Mouse (Mus musculus): ENCODE data around the gene Gemin4. TPM values are rescaled to one million over a fixed set of nuclear protein-coding genes. Genes with fewer than 3 reads are reported as not detected.
"Not testable (repeated sequence)": the region's sequence is repeated elsewhere in the genome, so short reads cannot be mapped to it uniquely, and the experiment has no call there.

Gemin4 gene
- total RNA-seq, 2 experiments from 2014 or later: 5.1 to 8.9 TPM

- no peak for DNase-seq (ENCODE audit: low spot score in 2 of 2)
Measured at GRCm38 (mm10) chr11:76216681-76217389, 629 bp downstream of the Gemin4 start.

DNA sequence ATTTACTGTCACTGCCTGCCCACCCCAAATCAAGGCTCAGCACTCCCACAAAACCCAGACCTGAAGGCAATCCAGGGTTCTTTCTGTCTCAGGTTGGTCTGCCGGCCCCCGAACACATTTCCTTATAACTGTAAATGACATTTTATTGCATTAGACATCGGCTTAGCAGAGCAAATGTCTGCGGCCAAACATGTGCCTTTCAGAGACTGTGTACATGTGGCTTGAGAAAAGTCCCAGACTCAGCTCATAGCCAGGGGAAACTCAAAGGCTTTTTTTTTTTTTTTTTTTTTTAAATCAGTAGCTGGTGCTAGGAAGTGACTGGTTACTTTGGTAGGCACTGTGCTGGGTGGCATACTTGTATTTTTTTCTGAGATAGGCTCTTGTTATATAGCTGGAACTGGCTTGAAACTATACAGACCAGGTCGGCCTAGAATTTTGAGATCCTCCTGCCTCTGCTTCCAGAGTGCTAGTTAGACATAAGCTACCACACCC is 1.4 kb downstream of the Gemin4 start:
- no peak for DNase-seq (ENCODE audit: low spot score in 2 of 2)

GRCm38 (mm10) chr11:76215011-76215410 is 2.5 kb downstream of the Gemin4 start:
- no peak for DNase-seq (ENCODE audit: low spot score in 2 of 2)

GRCm38 (mm10) chr11:76213841-76214240 is 3.6 kb downstream of the Gemin4 start:
- DNase-seq (ENCODE audit: low spot score in 2 of 2): no peak

DNA sequence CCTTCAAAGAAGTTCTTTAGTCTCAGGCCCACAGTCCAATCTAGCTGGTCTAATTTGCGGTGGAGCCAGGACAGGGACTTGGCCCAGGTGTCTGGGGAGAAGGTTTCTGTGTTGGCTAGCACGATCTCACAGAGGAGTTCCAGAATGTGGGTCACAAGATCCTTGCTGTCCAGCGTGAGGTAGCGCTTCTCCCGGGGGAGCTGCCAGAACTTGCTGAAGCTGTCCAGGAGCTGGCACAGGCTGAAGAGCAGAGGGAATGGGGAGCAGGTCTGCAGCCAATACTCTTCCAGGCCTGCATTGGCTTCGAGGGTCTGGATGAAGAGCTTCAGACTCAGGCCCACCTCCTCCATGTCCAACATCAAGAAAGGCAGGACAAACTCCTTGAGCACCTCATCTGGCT is 5.9 kb downstream of the Gemin4 start:
- DNase-seq (ENCODE audit: low spot score in 2 of 2): not testable (repeated sequence)

GRCm38 (mm10) chr11:76210228-76210985 is 7.1 kb downstream of the Gemin4 start:
- DNase-seq (ENCODE audit: low spot score in 2 of 2): no peak

DNA sequence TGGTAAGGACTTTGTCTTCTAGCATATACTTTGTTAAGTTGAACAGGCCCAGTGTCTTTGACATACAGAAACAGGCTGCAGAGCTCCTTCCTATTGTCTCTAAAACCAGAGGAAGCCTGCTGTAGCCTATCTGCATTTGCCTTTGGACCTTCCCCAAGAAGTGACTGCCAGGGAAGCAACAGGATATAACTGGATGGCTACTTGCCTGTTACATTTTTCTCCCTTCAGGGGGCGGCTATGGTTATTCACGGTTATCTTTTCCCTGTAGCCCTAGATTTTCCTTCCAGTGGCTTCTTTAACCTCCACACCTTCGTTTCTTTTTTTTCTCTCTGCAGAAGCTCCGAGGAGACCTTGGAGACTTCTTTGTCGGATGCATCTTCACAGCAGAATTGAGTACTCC is 10.7 kb downstream of the Gemin4 start:
- no peak for DNase-seq (ENCODE audit: low spot score in 2 of 2)

GRCm38 (mm10) chr11:76201761-76202674 is 15.4 kb downstream of the Gemin4 start:
- DNase-seq (ENCODE audit: low spot score in 2 of 2): peak; percentile 86 to 90

- no peak for DNase-seq (ENCODE audit: low spot score in 2 of 2)
Measured at GRCm38 (mm10) chr11:76196977-76197469, 20.4 kb downstream of the Gemin4 start.

DNA sequence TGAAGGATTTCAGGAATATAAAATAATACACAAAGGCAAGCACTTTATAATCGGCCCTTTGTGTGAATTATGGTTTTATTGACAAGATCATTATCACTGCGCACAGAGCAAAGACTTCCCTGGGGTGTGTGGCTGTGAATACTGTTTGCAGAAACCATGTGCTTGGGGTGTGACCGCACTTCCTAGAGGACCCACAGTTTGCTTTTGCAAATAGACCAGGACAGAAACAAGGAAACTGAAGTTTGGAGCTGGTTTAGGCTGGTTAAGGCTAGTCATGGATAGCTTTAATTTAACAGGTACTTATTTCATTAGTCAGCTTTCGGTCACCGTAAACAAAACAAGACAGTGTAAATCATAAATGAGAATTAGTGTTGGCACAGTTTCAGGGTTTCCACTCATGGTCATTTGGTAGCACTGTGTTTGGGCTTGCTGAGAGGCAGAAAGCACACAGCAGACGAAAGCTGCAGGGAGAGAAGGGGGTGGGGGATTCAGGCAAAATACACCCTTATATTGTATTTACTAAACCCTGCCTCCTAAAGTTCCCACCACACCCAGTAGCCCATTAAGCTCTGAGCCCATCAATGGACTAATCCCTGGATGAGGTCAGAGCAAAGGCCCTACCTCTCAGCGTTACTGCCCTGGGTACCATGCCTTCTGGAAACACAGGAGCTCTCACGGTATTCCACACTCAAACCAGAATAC is 21.0 kb downstream of the Gemin4 start:
- DNase-seq (ENCODE audit: low spot score in 2 of 2): no peak

DNA sequence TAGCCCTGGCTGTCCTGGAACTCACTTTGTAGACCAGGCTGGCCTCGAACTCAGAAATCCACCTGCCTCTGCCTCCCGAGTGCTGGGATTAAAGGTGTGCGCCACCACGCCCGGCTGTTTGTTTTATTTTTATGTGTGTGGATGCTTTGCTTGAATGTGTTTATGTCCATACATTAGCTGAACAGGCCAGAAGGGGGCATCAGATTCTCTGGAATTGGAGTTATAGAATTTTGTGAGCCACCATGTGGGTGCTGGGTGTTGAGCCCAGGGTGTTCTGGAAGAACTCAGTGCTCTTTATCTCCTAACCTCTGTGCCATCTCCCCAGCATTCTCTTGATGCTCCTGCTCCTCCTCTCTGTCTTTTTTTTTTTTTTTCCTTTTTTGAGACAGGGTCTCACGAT is 30.6 kb downstream of the Gemin4 start:
- DNase-seq (ENCODE audit: low spot score in 2 of 2): no peak

DNA sequence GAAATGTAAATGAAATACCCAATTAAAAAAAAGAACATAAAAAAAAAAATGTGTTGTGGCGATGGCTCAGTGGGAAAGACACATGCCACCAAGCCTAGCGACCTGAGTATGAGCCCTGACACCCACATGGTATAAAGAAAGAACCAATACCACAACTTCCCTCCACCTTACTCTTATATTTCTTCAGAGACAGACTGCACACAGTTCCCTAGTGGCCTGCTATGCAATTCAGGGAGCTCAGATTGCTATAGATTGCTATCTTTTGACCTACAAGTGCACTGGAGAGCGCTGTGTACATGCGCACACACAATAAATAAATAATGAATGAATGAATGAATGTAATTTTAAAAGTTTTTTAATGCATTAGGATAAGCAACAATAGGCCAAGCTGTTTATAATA is 33.7 kb downstream of the Gemin4 start:
- DNase-seq (ENCODE audit: low spot score in 2 of 2): no peak

DNA sequence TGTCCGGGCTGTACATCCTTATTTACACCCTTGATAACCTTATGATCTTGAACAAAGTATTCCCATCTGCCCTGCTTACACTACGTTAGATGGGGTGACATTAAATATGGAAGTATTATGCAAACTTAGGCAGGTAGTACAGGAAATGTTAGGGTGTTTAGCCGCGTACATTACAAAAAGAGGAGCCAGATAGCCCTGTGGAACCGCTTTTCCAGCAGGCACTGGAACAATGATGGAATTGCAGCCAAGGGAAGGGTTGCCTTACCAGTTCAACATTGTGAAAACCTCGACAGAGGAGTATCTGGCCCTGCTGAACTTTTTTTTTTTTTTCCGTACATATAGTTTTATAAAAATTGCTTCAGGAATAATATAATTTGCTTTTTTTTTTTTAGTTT is 37.3 kb downstream of the Gemin4 start:
- no peak for DNase-seq (ENCODE audit: low spot score in 2 of 2)

- peak; percentile 80 to 88 for DNase-seq (ENCODE audit: low spot score in 2 of 2)
Measured at GRCm38 (mm10) chr11:76179495-76180145, 37.8 kb downstream of the Gemin4 start, which contains the start of the genes Vps53 and Fam57a. TSS of gene Vps53 (minus strand) at chr11:76179647. TSS of gene Fam57a (plus strand) at chr11:76179671.

DNA sequence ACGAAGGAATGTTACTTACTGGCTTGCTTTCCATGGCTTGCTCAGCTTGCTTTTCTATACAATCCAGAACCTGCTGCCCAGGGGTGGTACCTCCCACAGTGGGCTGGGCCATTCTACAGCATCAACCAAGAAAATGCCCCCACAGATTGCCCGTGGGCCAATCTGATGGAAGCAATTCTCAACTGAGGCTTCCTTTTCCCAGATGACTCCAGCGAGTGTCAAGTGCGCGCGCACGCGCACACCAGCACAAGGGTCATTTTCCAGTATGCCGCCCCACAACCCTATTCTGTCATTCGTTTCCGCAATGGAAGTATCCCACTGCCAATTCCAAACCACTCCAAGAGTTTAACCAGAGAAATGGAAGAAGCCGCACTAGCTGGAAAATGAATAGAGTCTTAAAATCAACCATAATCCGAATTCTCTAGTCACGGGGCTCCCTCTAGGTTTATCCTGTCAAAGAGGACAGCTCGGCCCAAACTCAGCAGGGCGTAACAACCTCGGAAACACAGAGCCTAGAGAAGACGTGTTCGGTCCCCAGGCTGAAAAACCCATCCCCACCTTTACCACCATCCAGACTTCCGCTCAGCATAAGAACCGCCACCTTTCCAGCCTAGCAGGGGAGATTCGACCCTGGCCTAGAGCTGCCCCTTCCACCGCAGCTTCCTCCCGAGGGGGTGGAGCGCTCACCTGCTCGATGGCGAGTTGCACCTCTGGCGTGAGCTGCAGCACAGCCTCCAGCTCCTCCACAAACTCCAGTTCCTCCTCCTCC is 38.6 kb downstream of the Gemin4 start:
- peak in 1 of 2 experiments; percentile 12 for DNase-seq (ENCODE audit: low spot score in 2 of 2)

DNA sequence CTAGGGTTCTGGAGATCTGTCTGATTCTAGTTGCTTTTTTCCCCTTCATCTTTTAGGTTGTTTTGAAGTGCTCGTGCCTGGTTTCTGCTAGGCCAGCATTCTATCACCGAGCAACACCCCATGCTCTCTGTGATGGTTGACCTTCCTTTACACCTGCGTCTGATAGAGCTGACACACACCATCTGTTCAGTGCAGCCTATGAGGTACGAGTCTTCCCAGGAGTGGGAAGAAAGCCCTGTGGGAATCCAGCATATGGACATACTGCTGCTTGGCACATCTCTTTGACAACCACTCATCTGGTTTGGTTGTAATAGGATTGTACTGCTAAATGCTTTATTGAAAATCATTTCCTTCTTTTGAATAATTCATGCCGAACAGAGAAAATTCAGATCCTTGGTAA is 47.3 kb downstream of the Gemin4 start:
- DNase-seq (ENCODE audit: low spot score in 2 of 2): no peak

DNA sequence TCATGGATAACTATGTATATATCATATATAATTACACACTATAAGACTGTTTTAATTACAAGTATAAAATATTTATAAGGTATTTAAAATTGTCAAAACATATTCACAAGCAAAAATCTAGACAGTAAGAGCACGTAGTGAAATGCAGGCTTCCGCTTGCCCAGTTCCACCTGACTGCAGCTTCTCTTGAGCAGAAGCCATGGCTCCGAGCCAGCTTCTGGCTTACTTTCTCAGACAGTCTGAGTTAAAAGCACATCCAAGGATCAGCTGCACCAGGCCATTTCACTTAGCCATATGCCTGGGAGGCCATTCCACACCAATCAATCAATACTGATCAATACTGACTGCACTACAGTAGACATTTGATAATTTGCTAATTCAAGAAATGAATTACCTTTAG is 48.5 kb downstream of the Gemin4 start:
- no peak for DNase-seq (ENCODE audit: low spot score in 2 of 2)

DNA sequence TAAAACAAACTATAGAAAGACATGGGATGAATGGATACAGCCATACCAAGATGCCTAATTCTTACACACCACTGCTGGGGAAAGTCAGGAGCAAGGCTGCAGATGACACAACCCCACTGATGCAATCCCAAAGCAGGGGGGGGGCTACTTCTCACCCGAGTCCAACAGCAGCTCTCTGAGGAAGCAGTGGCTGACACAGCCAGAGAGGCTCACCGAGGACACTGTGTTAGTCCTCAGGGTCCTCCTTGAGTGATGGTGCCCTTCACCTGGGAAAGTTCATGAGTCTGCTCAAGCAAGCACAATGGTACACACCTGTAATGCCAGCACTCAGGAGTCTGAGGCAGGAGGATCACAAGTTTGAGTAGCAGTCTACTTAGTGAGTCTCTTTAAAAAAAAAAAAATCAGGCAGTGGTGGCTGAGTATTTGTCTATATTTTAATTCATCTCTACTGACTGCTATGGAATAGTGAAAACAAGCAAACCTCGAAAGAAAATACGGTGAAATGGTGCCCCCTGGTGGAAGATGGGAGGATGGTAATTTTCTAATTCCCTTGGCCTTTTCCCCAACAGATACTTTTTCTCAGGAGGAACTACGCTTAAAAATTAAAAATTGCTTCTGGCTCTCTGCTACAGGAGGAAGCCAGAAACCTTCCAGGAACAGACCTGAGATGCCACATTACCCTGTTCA is 50.2 kb downstream of the Gemin4 start:
- DNase-seq (ENCODE audit: low spot score in 2 of 2): peak; percentile 73 to 84

All from adrenal gland, adult 18-20 months (tissue).